Mouse (Mus musculus) testis, postnatal 10 days (tissue): ENCODE measurements around the gene Hilpda.

ENCODE experiments used
- DNase-seq: peaks from one replicate; pipeline ENCODE4 v3.0.0; 2021; ENCODE audit warnings: low spot score

Hilpda gene

DNA sequence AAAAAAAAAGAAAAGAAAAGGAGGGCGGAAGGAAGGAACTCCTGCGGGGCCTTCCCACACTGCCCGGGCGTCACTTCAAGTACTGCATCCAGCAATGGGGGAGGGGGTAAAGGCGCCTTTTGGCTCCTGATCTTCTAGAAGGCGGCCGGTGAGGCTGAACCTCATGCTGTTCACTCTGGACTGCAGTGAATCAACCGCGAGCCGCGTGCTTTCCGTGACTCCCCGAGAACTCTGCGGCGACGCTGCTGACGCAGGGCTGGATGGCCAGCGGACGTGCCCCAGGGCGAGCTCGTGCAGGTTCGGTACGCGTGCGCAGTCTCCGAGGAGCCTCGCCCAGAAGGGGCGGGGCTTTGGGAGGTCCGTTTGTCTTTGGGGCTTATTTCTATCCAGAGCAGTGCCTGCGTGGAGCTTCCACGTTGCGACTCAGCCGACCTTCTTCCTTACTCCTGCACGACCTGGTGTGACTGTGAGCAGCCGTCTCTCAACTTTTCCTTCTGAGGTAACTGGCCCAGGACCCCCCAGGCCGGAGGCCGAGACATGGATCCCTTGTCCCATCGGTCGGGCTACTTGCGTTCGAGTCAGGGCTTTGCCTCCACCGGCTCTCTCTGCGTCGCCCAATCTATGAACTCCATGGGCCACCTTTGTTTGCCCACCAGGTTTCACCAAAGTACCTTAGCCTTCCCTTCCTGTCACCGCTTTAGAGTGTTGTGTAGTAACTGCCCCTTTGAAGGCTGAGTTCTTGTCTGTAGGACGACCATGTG, at the start of gene Hilpda:
Hilpda (plus strand) TSS at position 177 of the 761 bp plus-strand sequence.
- DNase-seq = peak; percentile 92

DNA sequence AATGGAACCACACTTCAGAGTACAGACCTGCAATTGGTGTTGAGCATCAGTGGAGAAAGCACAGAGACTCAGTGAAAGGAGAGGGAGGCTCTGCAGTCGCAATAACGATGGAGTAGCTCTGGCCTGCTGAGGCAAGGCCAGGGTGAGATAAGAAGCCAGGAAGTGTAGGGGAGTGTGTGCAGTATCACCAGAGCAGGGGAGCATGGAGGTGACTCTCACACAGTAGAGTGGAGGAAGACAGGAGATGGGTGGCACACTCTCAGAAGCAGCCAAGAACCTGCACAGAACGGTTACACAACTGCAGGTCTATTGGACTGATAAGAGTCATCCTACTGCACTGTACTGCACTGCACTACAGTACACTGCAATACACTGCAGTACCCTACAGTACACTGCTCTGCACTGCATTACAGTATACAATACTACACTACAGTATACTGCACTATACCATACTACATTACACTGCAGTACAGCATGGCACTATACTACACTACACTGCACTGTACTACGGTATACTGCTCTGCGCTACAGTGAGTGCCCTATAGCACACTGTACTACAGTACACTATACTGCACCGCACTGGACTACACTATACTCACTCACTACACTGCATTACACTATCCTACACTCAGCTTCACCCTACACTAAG, 42.9 kb upstream of the Hilpda start:
- no peak for DNase-seq

DNA sequence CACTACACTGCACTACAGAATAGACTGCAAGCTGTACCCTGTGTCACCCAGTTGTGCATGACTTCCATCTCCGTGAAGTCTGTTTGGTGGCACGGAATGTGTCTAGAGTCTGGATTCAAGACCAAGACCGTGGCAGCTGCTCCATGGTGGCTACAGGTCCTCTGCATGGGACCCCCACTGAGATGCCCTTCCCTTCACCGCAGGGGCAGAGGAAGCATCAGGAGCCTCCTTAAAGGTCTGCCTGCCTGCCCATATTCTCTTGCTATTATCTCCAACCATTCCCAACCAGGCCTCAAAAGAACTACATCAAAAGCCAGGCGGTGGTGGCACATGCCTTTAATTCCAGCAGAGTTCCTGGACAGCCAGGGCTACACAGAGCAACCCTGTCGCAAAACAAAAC, 41.9 kb upstream of the Hilpda start:
- DNase-seq = no peak

DNA sequence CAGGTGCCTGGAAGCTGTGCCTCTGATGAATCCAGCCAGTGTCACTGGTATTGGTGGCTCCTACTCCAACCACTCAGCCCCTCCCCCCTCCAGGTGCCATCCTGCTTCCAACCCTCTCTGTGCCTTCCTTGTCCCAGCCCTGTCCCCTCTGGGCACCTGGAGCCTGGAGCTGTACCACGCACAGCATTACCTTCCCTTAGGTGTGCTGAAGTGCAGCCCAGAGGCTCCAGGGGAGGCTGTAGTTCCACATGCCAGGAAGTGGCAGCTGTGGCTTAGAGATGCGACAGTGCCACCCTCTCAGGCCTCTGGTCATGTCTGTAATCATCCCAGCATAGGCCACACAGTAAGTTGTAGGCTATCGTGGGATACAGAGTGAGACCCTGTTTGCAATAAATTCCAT, 40.5 kb upstream of the Hilpda start:
- no peak for DNase-seq

- no peak for DNase-seq
Observed at GRCm38 (mm10) chr6:29232321-29232720, 40.0 kb upstream of the Hilpda start.

- DNase-seq = no peak
Observed at GRCm38 (mm10) chr6:29233710-29234109, 38.6 kb upstream of the Hilpda start.

- no peak for DNase-seq
Observed at GRCm38 (mm10) chr6:29234272-29234671, 38.0 kb upstream of the Hilpda start.

DNA sequence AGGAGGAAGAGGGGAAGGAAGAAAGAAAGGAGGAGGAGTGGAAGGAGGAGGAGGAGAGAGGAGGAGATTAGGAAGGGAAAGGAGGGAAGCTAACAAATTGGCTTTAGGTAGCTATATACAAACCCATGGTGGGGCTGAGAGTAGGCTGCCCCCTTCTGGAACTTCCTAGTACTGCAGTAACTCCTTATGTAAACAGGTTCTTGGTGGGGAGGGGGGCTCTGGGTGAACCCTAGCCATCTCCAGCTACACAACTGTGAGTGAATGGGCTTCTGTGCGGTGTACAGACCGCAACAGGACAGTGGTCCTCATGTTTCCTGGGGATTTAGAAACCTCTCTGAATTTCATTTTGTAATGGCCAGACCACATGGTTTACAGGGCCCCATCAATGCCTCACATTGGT, 31.5 kb upstream of the Hilpda start:
- DNase-seq = peak; percentile 63

DNA sequence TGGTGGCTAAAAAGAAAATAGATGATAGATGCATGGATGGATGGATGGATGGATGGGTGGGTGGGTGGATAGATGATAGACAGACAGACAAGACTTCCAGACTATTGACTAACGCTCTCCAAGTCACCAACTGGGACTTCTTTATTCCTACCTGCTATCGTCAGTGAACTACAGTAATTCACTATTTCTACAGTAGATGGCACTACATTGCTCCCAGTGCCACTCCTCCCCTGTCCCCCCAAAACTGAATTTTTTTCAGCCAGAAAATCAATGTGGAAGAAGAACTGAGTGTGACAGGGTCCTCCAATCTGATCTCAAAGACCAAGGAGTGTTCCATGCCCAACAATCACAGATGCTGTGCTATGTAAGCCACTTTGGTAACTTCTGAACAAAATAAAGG, 30.6 kb upstream of the Hilpda start:
- no peak for DNase-seq

- DNase-seq = no peak
Observed at GRCm38 (mm10) chr6:29242265-29242664, 30.0 kb upstream of the Hilpda start.

DNA sequence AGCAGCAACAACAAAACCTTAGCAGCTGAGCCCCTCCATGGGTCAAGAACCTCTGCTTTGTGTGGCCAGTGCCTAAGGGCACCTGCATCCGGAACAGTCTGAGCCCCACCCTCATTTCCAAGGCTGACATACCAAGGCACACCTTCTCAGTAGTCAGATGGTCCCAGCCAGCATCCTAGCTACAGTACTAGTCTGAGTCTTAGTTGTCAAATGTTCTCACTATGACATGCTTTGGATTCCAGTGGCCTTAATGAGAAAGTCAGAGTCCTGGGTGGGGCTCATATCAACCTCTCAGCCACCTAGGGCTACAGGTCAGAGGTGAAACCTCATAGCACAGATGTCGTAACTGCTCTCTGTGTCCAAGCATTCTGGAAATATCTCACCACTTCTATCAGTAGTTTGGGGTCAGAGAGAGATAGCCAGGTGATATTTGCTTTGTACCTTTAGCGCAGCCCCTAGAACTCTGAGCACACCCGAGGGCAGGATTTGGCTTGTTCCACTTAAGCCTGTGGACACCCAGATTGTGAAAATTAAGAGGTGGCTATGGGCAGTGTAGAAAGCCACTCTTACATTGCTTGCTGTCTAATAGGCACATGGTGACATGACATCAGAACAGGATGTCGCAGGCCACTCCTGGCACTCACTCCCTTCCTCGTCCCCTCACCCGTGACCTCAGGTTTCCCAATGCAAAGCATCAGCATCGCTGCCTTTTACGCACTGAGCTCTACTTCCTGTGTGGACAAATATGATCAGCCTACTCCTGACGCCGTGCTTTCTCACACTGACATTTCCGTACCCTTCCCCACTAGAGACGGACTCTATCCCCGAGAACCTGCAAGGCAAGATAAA, 26.8 kb upstream of the Hilpda start:
- no peak for DNase-seq

GRCm38 (mm10) chr6:29246183-29246582, 26.1 kb upstream of the Hilpda start:
- DNase-seq = no peak

DNA sequence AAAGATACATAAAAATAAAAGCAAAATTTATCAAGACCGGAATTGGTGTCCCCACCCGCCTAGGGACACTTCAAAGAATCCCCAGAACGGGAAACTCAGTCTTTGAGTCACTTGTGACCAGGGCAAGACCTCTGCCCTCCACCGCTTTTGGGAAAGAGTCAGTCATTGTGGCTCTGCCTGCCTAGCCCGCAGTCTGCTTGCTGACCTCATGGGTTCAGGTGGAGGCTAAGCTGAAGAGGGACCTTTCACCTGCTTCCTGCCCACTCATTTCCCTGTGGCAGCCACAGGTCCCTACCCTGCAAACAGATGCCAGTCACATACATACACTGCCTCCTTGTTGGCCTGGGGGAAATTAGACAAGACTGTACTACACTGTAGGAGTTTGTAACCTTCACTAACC, 25.7 kb upstream of the Hilpda start:
- no peak for DNase-seq

- no peak for DNase-seq
Observed at GRCm38 (mm10) chr6:29247072-29247471, 25.2 kb upstream of the Hilpda start.

- DNase-seq = no peak
Observed at GRCm38 (mm10) chr6:29259418-29259817, 12.9 kb upstream of the Hilpda start.

- no peak for DNase-seq
Observed at GRCm38 (mm10) chr6:29261831-29262230, 10.5 kb upstream of the Hilpda start.

- no peak for DNase-seq
Observed at GRCm38 (mm10) chr6:29263650-29264455, 8.4 kb upstream of the Hilpda start.

DNA sequence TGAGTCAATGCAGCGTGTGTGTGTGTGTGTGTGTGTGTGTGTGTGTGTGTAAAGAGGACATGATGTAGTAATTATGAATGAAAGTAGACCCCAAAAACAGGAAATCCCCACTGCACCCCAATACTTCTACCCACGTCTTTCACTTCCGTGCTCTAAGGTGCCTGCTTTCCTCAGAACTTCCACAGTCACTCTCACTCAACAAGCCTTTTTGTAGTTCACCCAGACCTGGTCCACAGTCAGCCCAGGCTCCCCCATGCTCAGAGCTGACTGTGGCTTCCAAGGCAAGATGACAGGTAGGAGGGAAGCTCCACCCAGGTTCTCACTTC, 7.9 kb upstream of the Hilpda start:
- no peak for DNase-seq

GRCm38 (mm10) chr6:29266936-29267335, 5.4 kb upstream of the Hilpda start:
- DNase-seq = no peak

- no peak for DNase-seq
Observed at GRCm38 (mm10) chr6:29269006-29269668, 3.2 kb upstream of the Hilpda start.

GRCm38 (mm10) chr6:29270961-29271360, 1.3 kb upstream of the Hilpda start:
- no peak for DNase-seq

DNA sequence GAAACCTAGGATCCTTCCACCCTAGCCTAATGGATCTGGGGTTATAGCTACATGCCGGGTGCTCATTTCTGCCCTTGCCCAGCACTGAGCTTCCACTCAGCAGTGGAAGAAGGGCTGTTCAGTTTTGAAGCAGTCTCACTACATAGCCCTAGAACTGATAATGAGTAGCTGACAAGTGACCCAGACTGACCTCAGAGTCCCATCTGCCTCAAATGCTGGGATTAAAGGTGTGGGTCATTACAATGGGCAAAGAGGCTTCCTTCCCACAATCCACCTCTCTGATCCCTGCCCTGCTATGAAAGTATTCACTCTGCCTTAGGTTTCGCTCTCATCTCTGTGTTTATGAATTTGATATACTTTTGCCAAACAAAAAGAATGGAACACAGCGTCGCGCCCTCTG, 4.5 kb downstream of the Hilpda start:
- DNase-seq = no peak
